Comparison of ENCODE assay signal across 9 mouse cellular contexts in the genomic region with DNA sequence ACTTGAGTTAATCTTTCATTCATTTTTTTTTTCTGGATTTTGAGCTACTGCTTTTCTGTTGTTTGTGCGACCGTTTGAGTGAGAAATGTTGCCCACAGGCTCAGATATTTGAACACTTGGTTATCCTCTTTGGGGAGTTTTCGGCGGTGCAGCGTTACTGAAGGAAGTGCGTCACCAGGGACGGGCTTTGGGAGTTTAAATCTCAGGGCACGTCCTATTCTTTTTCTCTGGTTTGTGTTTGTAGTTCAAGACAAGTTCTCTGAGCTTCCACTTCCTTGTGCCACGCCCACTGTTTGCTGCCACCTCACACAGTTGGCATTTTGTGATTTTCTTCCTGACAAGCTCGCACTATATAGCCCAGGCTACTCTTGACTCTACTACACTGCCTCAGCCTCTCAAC.
"Had no signal": no experiment of that assay in that cellular context is flagged by ENCODE, and none has a peak within 500 bp of the region (broad histone marks: within the 10 kb centered on the region; RNA-seq: fewer than 3 reads in every experiment).

No protein-coding gene starts in this region.

- DNase-seq: kidney, adult 8-10 months; kidney, postnatal 25 days; liver; liver, embryonic 13.5 days; liver, postnatal 0 days; lung, postnatal 14 days; right cerebral cortex, adult 18-20 months; thymus, adult 18-20 months; thymus, postnatal 14 days had no signal
